Mouse (Mus musculus): ENCODE measurements at regions not wholly inside any gene's neighbourhood (a gene's known extent, or its start where the extent isn't known, plus 50 kb on each side); places are given as distances from the start of the nearest gene placed in this dataset.

GRCm38 (mm10) chr4:131491960-131492359, 346.1 kb downstream of the Ptpru start:
- DNase-seq (ENCODE audit: low spot score), result no peak

- no peak for DNase-seq (ENCODE audit: low spot score)
Measured at GRCm38 (mm10) chr4:131493726-131494125, 344.4 kb downstream of the Ptpru start.

GRCm38 (mm10) chr4:131496900-131497299, 341.2 kb downstream of the Ptpru start:
- no peak for DNase-seq (ENCODE audit: low spot score)

- no peak for DNase-seq (ENCODE audit: low spot score)
Measured at GRCm38 (mm10) chr4:131500928-131501650, 337.0 kb downstream of the Ptpru start.

- no peak for DNase-seq (ENCODE audit: low spot score)
Measured at GRCm38 (mm10) chr4:131508154-131508553, 329.9 kb downstream of the Ptpru start.

GRCm38 (mm10) chr4:131511586-131511985, 326.5 kb downstream of the Ptpru start:
- DNase-seq (ENCODE audit: low spot score), result no peak

- no peak for DNase-seq (ENCODE audit: low spot score)
Measured at GRCm38 (mm10) chr4:131512768-131513167, 325.3 kb downstream of the Ptpru start.

- no peak for DNase-seq (ENCODE audit: low spot score)
Measured at GRCm38 (mm10) chr4:131520636-131521306, 317.3 kb downstream of the Ptpru start.

GRCm38 (mm10) chr4:131521307-131521651, 316.8 kb downstream of the Ptpru start:
- DNase-seq (ENCODE audit: low spot score), result no peak

- DNase-seq (ENCODE audit: low spot score), result no peak
Measured at GRCm38 (mm10) chr4:131525236-131525635, 312.9 kb downstream of the Ptpru start.

- no peak for DNase-seq (ENCODE audit: low spot score)
Measured at GRCm38 (mm10) chr4:131530491-131530890, 307.6 kb downstream of the Ptpru start.

GRCm38 (mm10) chr4:131531003-131531402, 307.1 kb downstream of the Ptpru start:
- DNase-seq (ENCODE audit: low spot score), result no peak

GRCm38 (mm10) chr4:131534831-131535230, 303.3 kb downstream of the Ptpru start:
- DNase-seq (ENCODE audit: low spot score), result no peak

GRCm38 (mm10) chr4:131538237-131538636, 299.9 kb downstream of the Ptpru start:
- no peak for DNase-seq (ENCODE audit: low spot score)

GRCm38 (mm10) chr4:131546422-131547200, 291.5 kb downstream of the Ptpru start:
- DNase-seq (ENCODE audit: low spot score), result no peak

GRCm38 (mm10) chr4:131549581-131549980, 288.5 kb downstream of the Ptpru start:
- DNase-seq (ENCODE audit: low spot score), result no peak

- no peak for DNase-seq (ENCODE audit: low spot score)
Measured at GRCm38 (mm10) chr4:131558513-131558912, 279.6 kb downstream of the Ptpru start.

- DNase-seq (ENCODE audit: low spot score), result no peak
Measured at GRCm38 (mm10) chr4:131563851-131564250, 274.2 kb downstream of the Ptpru start.

- no peak for DNase-seq (ENCODE audit: low spot score)
Measured at GRCm38 (mm10) chr4:131565203-131565602, 272.9 kb downstream of the Ptpru start.

- no peak for DNase-seq (ENCODE audit: low spot score)
Measured at GRCm38 (mm10) chr4:131567241-131567640, 270.8 kb downstream of the Ptpru start.

- no peak for DNase-seq (ENCODE audit: low spot score)
Measured at GRCm38 (mm10) chr4:131569156-131569555, 268.9 kb downstream of the Ptpru start.

GRCm38 (mm10) chr4:131577571-131577970, 260.5 kb downstream of the Ptpru start:
- no peak for DNase-seq (ENCODE audit: low spot score)

- DNase-seq (ENCODE audit: low spot score), result no peak
Measured at GRCm38 (mm10) chr4:131585946-131586345, 252.1 kb downstream of the Ptpru start.
